Comparison of ENCODE assay signal across 8 mouse cellular contexts in genomic region chr11:16257473-16257921, GRCm38 (mm10). TPM values are rescaled to one million over a fixed set of nuclear protein-coding genes. Genes with fewer than 3 reads are reported as not detected.
DNase-seq lines count a peak whose midpoint lies in the region; ATAC-seq and TF ChIP-seq lines count a peak whose summit lies in the region.

Gene Vstm2a, plus strand, starts transcription at chr11:16257724.

- no peak for TF ChIP-seq CTCF in testis, adult 2 months (IDR thresholded peaks at IDR 0.05; ENCODE audit: control insufficient read depth, insufficient read depth, insufficient replicate concordance, low read depth, low read length)

- no peaks in the 10 kb centered on the region for H3K36me3 ChIP-seq in embryonic facial prominence, embryonic 11.5 days (replicated peaks; ENCODE audit: control insufficient read depth, insufficient read depth, low read depth, low read length)
- H3K36me3 ChIP-seq in hindbrain, embryonic 10.5 days = no peaks in the 10 kb centered on the region
- no peaks in the 10 kb centered on the region for H3K36me3 ChIP-seq in midbrain, embryonic 12.5 days
- H3K36me3 ChIP-seq in testis, adult 2 months (ENCODE audit: control insufficient read depth, insufficient read depth, low read length) = no peaks in the 10 kb centered on the region

- ATAC-seq in embryonic facial prominence, embryonic 11.5 days (replicated peaks; ENCODE audit: insufficient number of reproducible peaks, low FRiP score, low TSS enrichment, low read depth) = peak; percentile 77
- peak; percentile 79 for ATAC-seq in midbrain, embryonic 12.5 days (ENCODE audit: low FRiP score, low read depth)

- H3K9me3 ChIP-seq in embryonic facial prominence, embryonic 11.5 days (replicated peaks; ENCODE audit: control insufficient read depth, low read length) = no peaks in the 10 kb centered on the region
- no peaks in the 10 kb centered on the region for H3K9me3 ChIP-seq in hindbrain, embryonic 10.5 days
- no peaks in the 10 kb centered on the region for H3K9me3 ChIP-seq in midbrain, embryonic 12.5 days

- no peak for TF ChIP-seq POLR2A in testis, adult 2 months (IDR thresholded peaks at IDR 0.05; ENCODE audit: control insufficient read depth, low read depth, low read length)

- no peaks in the 10 kb centered on the region for H3K4me1 ChIP-seq in embryonic facial prominence, embryonic 11.5 days (ENCODE audit: control insufficient read depth, insufficient read depth, low read length)
- H3K4me1 ChIP-seq in hindbrain, embryonic 10.5 days (replicated peaks) = peaks cover 21% of the 10 kb centered on the region; the same call in 1 of the 2 replicates
- peaks cover 17% of the 10 kb centered on the region for H3K4me1 ChIP-seq in midbrain, embryonic 12.5 days
- H3K4me1 ChIP-seq in testis, adult 2 months (ENCODE audit: control insufficient read depth, insufficient read depth, low read length) = peaks cover 10% of the 10 kb centered on the region

- no peak within 1 kb of the TSS for H3K27ac ChIP-seq in embryonic facial prominence, embryonic 11.5 days (replicated peaks; ENCODE audit: low read depth, low read length)
- H3K27ac ChIP-seq in hindbrain, embryonic 10.5 days = peak within 1 kb of the TSS; percentile 64
- H3K27ac ChIP-seq in midbrain, embryonic 12.5 days (replicated peaks) = peak within 1 kb of the TSS; percentile 25; the same call in 1 of the 2 replicates
- no peak within 1 kb of the TSS for H3K27ac ChIP-seq in testis, adult 2 months (ENCODE audit: control insufficient read depth, insufficient read depth, low read depth, low read length)

- WGBS in embryonic facial prominence, embryonic 11.5 days = under 1% methylated on average over 44 of the region's 44 CpGs
- under 1% methylated on average over 44 of the region's 44 CpGs for WGBS in hindbrain, embryonic 10.5 days
- 0% methylated on average over 44 of the region's 44 CpGs for WGBS in midbrain, embryonic 12.5 days

- H3K4me2 ChIP-seq in embryonic facial prominence, embryonic 11.5 days (ENCODE audit: low read depth, low read length) = peak within 1 kb of the TSS; percentile 86
- peak within 1 kb of the TSS; percentile 86 for H3K4me2 ChIP-seq in midbrain, embryonic 12.5 days (replicated peaks)

- H3K9ac ChIP-seq in embryonic facial prominence, embryonic 11.5 days (replicated peaks; ENCODE audit: low read length) = peak within 1 kb of the TSS; percentile 14; the same call in 1 of the 2 replicates
- H3K9ac ChIP-seq in midbrain, embryonic 12.5 days (replicated peaks) = peak within 1 kb of the TSS; percentile 60

- peaks cover 28% of the 10 kb centered on the region for H3K27me3 ChIP-seq in embryonic facial prominence, embryonic 11.5 days (ENCODE audit: control insufficient read depth, insufficient read depth, low read length)
- H3K27me3 ChIP-seq in hindbrain, embryonic 10.5 days (ENCODE audit: insufficient read depth, poor library complexity, severe bottlenecking) = peaks cover 48% of the 10 kb centered on the region
- H3K27me3 ChIP-seq in midbrain, embryonic 12.5 days = peaks cover 38% of the 10 kb centered on the region
- 0 out of 2 replicates have a peak, but pooled peaks cover 5% of the 10 kb centered on the region for H3K27me3 ChIP-seq in testis, adult 2 months (ENCODE audit: control insufficient read depth, insufficient read depth, low read length)

- DNase-seq in ES-CJ7 (ENCODE audit: low read depth, low spot score) (peak; percentile 63), ZHBTc4 (ENCODE audit: low read depth, low spot score) (peak; percentile 81)
- DNase-seq in embryonic facial prominence, embryonic 11.5 days (ENCODE audit: low spot score) = peak; percentile 61
- DNase-seq in hindbrain, embryonic 10.5 days (ENCODE audit: low spot score) = peak; percentile 63
- DNase-seq in layer of hippocampus, adult 9-11 months = peak; percentile 61
- DNase-seq in spleen, adult 12 weeks (ENCODE audit: low spot score) = no peak

- H3K4me3 ChIP-seq in embryonic facial prominence, embryonic 11.5 days (ENCODE audit: low read depth, low read length) = peak within 1 kb of the TSS; percentile 49
- H3K4me3 ChIP-seq in hindbrain, embryonic 10.5 days = peak within 1 kb of the TSS; percentile 68
- H3K4me3 ChIP-seq in midbrain, embryonic 12.5 days = peak within 1 kb of the TSS; percentile 68
- peak within 1 kb of the TSS; percentile 66 for H3K4me3 ChIP-seq in testis, adult 2 months (ENCODE audit: control insufficient read depth, low read depth, low read length)

RNA-seq across cellular contexts. Expression of gene Vstm2a, which starts in this region (rescaled TPM):
- polyA plus RNA-seq in embryonic facial prominence, embryonic 11.5 days (2014; fragmentation: Nextera tagmentation; extraction: Ambion mirVana) = 2.3 and 3.2 TPM in 2 replicates
- 0.62 and 2.3 TPM in 2 replicates for polyA plus RNA-seq in hindbrain, embryonic 10.5 days (2016; fragmentation: Nextera tagmentation; extraction: Ambion mirVana)
- 9.7 and 9.9 TPM in 2 replicates for polyA plus RNA-seq in midbrain, embryonic 12.5 days (2016; fragmentation: Nextera tagmentation; extraction: Ambion mirVana)
- 2.9 and 3.1 TPM in 2 replicates for polyA plus RNA-seq in testis, adult 2 months (2012; rRNA removed)

Comparison
In these comparisons a context has a peak if more than half of its experiments do, and no peak if none do; other contexts are left out.
1. H3K27ac ChIP-seq: peak in hindbrain, embryonic 10.5 days (single experiment) and midbrain, embryonic 12.5 days (single experiment); none in embryonic facial prominence, embryonic 11.5 days (single experiment) and testis, adult 2 months (single experiment).
2. Peak in every context shown above with its lines, with median percentiles within 50 percentile points of each other: H3K4me3 ChIP-seq.